20 mouse cellular contexts compared by ENCODE assay signal in the genomic region with DNA sequence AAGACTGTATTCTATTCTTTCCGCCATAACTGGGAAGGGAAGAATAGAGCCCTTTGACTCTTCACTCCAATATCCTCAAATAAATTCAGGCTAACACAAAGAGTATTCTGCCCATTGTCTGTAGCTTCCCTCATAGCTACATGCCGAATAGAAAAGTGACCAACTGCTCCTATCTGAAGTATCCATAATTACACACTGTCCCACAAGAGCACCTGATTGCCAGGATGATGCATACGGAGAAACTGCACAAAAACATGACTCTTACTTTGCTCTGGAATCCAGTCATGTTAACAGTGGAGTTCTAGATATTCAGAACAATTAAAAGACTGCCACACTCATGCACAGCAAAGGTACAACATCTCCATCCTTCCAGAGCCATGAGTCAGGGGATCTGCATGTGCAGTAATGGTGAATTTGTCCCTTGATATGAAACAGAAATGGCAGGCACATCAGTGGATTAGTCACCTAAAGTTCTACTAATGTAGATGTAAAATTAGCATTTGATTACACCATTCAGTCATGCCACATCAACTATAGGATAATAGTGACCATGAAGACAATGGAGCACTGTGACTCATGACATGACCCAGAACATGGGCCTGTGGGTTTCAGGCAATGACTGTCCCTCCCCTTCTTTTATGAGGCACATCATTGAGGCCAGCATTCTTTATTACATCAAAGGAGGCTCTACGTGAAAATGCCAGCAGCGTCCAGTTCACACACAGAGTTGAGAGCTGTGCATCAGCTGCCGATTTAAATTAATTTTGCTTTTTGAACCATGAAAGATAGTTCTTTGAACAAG.
DNase-seq lines count a peak whose midpoint lies in the region; ATAC-seq lines count a peak whose summit lies in the region.
"Had no signal": no experiment of that assay in that cellular context is flagged by ENCODE, and none has a peak within 500 bp of the region (broad histone marks: within the 10 kb centered on the region; RNA-seq: fewer than 3 reads in every experiment).

No protein-coding gene starts in this region.

- no peaks in the 10 kb centered on the region for H3K36me3 ChIP-seq in forebrain, embryonic 12.5 days (replicated peaks)
- no peaks in the 10 kb centered on the region for H3K36me3 ChIP-seq in forebrain, embryonic 15.5 days
- H3K36me3 ChIP-seq in neural tube, embryonic 12.5 days: no peaks in the 10 kb centered on the region
- H3K36me3 ChIP-seq in neural tube, embryonic 15.5 days: no peaks in the 10 kb centered on the region
- H3K36me3 ChIP-seq in midbrain, embryonic 15.5 days (replicated peaks): no peaks in the 10 kb centered on the region
- H3K36me3 ChIP-seq: hindbrain, embryonic 15.5 days had no signal

- H3K4me3 ChIP-seq in forebrain, embryonic 12.5 days (replicated peaks): no peak overlapping the region
- no peak overlapping the region for H3K4me3 ChIP-seq in forebrain, embryonic 15.5 days
- no peak overlapping the region for H3K4me3 ChIP-seq in neural tube, embryonic 12.5 days
- H3K4me3 ChIP-seq in neural tube, embryonic 15.5 days (replicated peaks): no peak overlapping the region
- no peak overlapping the region for H3K4me3 ChIP-seq in midbrain, embryonic 15.5 days
- H3K4me3 ChIP-seq: hindbrain, embryonic 15.5 days had no signal

- H3K27ac ChIP-seq in forebrain, embryonic 12.5 days: no peak overlapping the region
- no peak overlapping the region for H3K27ac ChIP-seq in forebrain, embryonic 15.5 days (replicated peaks)
- H3K27ac ChIP-seq in neural tube, embryonic 12.5 days: no peak overlapping the region
- H3K27ac ChIP-seq in neural tube, embryonic 15.5 days (replicated peaks): no peak overlapping the region
- H3K27ac ChIP-seq in midbrain, embryonic 15.5 days: no peak overlapping the region
- H3K27ac ChIP-seq: hindbrain, embryonic 15.5 days; kidney, postnatal 0 days had no signal

- no peak for DNase-seq in cerebellum, adult 11 months
- no peak for DNase-seq in left cerebral cortex, adult 9 months (ENCODE audit: low spot score in 2 of 2)
- no peak for DNase-seq in gastrocnemius, postnatal 4 days (ENCODE audit: low spot score in 2 of 2)
- DNase-seq: adrenal gland, postnatal 10 days; cerebellum, adult 8-10 months; forebrain, postnatal 0 days; gastrocnemius, postnatal 14 days; kidney, adult 11 months; liver; liver, postnatal 0 days; lung, postnatal 14 days; spleen, adult 18-20 months had no signal

- no peak overlapping the region for H3K4me2 ChIP-seq in forebrain, embryonic 12.5 days
- H3K4me2 ChIP-seq in forebrain, embryonic 15.5 days (replicated peaks): no peak overlapping the region
- no peak overlapping the region for H3K4me2 ChIP-seq in neural tube, embryonic 12.5 days (replicated peaks)
- H3K4me2 ChIP-seq in neural tube, embryonic 15.5 days: no peak overlapping the region
- no peak overlapping the region for H3K4me2 ChIP-seq in midbrain, embryonic 15.5 days
- H3K4me2 ChIP-seq: hindbrain, embryonic 15.5 days had no signal

- WGBS in forebrain, embryonic 12.5 days: 46% methylated on average over 6 of the region's 6 CpGs
- 37% methylated on average over 6 of the region's 6 CpGs for WGBS in forebrain, embryonic 15.5 days
- WGBS in neural tube, embryonic 12.5 days: 27% methylated on average over 6 of the region's 6 CpGs
- 26% methylated on average over 6 of the region's 6 CpGs for WGBS in neural tube, embryonic 15.5 days
- WGBS in midbrain, embryonic 15.5 days: 24% methylated on average over 6 of the region's 6 CpGs

- H3K27me3 ChIP-seq in forebrain, embryonic 12.5 days: no peaks in the 10 kb centered on the region
- H3K27me3 ChIP-seq in forebrain, embryonic 15.5 days: no peaks in the 10 kb centered on the region
- H3K27me3 ChIP-seq in neural tube, embryonic 12.5 days (replicated peaks): no peaks in the 10 kb centered on the region
- no peaks in the 10 kb centered on the region for H3K27me3 ChIP-seq in neural tube, embryonic 15.5 days (replicated peaks)
- H3K27me3 ChIP-seq in midbrain, embryonic 15.5 days (replicated peaks): no peaks in the 10 kb centered on the region
- H3K27me3 ChIP-seq: CH12.LX; hindbrain, embryonic 15.5 days had no signal

- ATAC-seq in forebrain, embryonic 12.5 days (ENCODE audit: low FRiP score): 0 out of 2 replicates have a peak, but pooled peaks have one; percentile 44
- ATAC-seq in forebrain, embryonic 15.5 days (replicated peaks): no peak
- ATAC-seq in neural tube, embryonic 12.5 days (ENCODE audit: low FRiP score, low read depth): peak; percentile 84
- no peak for ATAC-seq in neural tube, embryonic 15.5 days (ENCODE audit: low FRiP score)
- ATAC-seq in midbrain, embryonic 15.5 days (replicated peaks): peak; percentile 69
- ATAC-seq: forebrain, postnatal 0 days; liver, postnatal 0 days had no signal

- no peaks in the 10 kb centered on the region for H3K9me3 ChIP-seq in forebrain, embryonic 12.5 days
- H3K9me3 ChIP-seq in forebrain, embryonic 15.5 days: no peaks in the 10 kb centered on the region
- H3K9me3 ChIP-seq in neural tube, embryonic 12.5 days: no peaks in the 10 kb centered on the region
- no peaks in the 10 kb centered on the region for H3K9me3 ChIP-seq in neural tube, embryonic 15.5 days (replicated peaks)
- H3K9me3 ChIP-seq in midbrain, embryonic 15.5 days: no peaks in the 10 kb centered on the region
- H3K9me3 ChIP-seq: hindbrain, embryonic 15.5 days had no signal

- peaks cover 5% of the 10 kb centered on the region for H3K4me1 ChIP-seq in forebrain, embryonic 12.5 days
- H3K4me1 ChIP-seq in forebrain, embryonic 15.5 days: no peaks in the 10 kb centered on the region
- no peaks in the 10 kb centered on the region for H3K4me1 ChIP-seq in neural tube, embryonic 12.5 days
- H3K4me1 ChIP-seq in neural tube, embryonic 15.5 days: no peaks in the 10 kb centered on the region
- 0 out of 2 replicates have a peak, but pooled peaks cover 6% of the 10 kb centered on the region for H3K4me1 ChIP-seq in midbrain, embryonic 15.5 days
- H3K4me1 ChIP-seq: hindbrain, embryonic 15.5 days had no signal

- no peak overlapping the region for H3K9ac ChIP-seq in forebrain, embryonic 12.5 days
- no peak overlapping the region for H3K9ac ChIP-seq in forebrain, embryonic 15.5 days (replicated peaks)
- H3K9ac ChIP-seq in neural tube, embryonic 12.5 days: no peak overlapping the region
- no peak overlapping the region for H3K9ac ChIP-seq in neural tube, embryonic 15.5 days (replicated peaks)
- H3K9ac ChIP-seq in midbrain, embryonic 15.5 days: no peak overlapping the region
- H3K9ac ChIP-seq: forebrain, postnatal 0 days; hindbrain, embryonic 15.5 days; liver, postnatal 0 days had no signal

Comparison
In these comparisons a context has a peak if more than half of its experiments do, and no peak if none do; other contexts are left out.
1. ATAC-seq: peak in forebrain, embryonic 12.5 days (single experiment), neural tube, embryonic 12.5 days (single experiment) and midbrain, embryonic 15.5 days (single experiment); none in forebrain, embryonic 15.5 days (single experiment) and neural tube, embryonic 15.5 days (single experiment).